Mouse (Mus musculus) forebrain, embryonic 15.5 days (tissue): ENCODE measurements around the gene Sez6l. TPM values are rescaled to one million over a fixed set of nuclear protein-coding genes. Genes with fewer than 3 reads are reported as not detected.

Experiments used
- ATAC-seq: fragments of 200-750 bp; cut with Nextera tagmentation; replicated peaks from 2 replicates; pipeline ENCODE4 v1.8.0; 2017; ENCODE audit warnings: mild to moderate bottlenecking, moderate TSS enrichment, moderate library complexity
- H3K27ac ChIP-seq: fragments of 300-500 bp; sonication (generic); replicated peaks from 2 replicates; pipeline ENCODE4 v1.5.1; 2015; ENCODE audit warnings: mild to moderate bottlenecking, inconsistent platforms
- H3K27me3 ChIP-seq: fragments of 300-500 bp; sonication (generic); 2 replicates; pipeline ENCODE4 v1.6.1; 2015; ENCODE audit warnings: inconsistent platforms
- H3K36me3 ChIP-seq: fragments of 300-500 bp; sonication (generic); 2 replicates; pipeline ENCODE4 v1.6.1; 2015; ENCODE audit warnings: mild to moderate bottlenecking, inconsistent platforms
- H3K4me1 ChIP-seq: fragments of 300-500 bp; sonication (generic); 2 replicates; pipeline ENCODE4 v1.6.1; 2015; ENCODE audit warnings: inconsistent platforms
- H3K4me2 ChIP-seq: fragments of 300-500 bp; sonication (generic); replicated peaks from 2 replicates; pipeline ENCODE4 v1.6.1; 2015; ENCODE audit warnings: mild to moderate bottlenecking, inconsistent platforms
- H3K4me3 ChIP-seq: fragments of 300-500 bp; sonication (generic); 2 replicates; pipeline ENCODE4 v1.5.1; 2015; ENCODE audit warnings: mild to moderate bottlenecking, inconsistent platforms
- H3K9ac ChIP-seq: fragments of 300-500 bp; sonication (generic); replicated peaks from 2 replicates; pipeline ENCODE4 v1.6.1; 2015; ENCODE audit warnings: mild to moderate bottlenecking, inconsistent platforms
- H3K9me3 ChIP-seq: fragments of 300-500 bp; sonication (generic); 2 replicates; pipeline ENCODE4 v1.6.1; 2016; ENCODE audit warnings: inconsistent platforms
- WGBS: fragments of 180-500 bp; shearing (Covaris S2); methylation state at CpG from one replicate; pipeline ENCODE4 v1.1.7; 2015; ENCODE audit warnings: mixed read lengths; 5-methylcytosine and 5-hydroxymethylcytosine counted together
- polyA plus RNA-seq: library from polyadenylated mRNA; unstranded; fragments of >200 nt; fragmentation: Nextera tagmentation; extraction: Ambion mirVana; gene quantifications from 2 replicates; pipeline ENCODE4 v1.2.1, GENCODE M21; 2015

Sez6l gene
- polyA plus RNA-seq, 1 experiment from 2014 or later, result 33.3 TPM

GRCm38 (mm10) chr5:112576361-112576992, 508 bp downstream of the Sez6l start:
- Histone ChIP-seq H3K4me2 (peak overlapping the region; percentile 56), H3K36me3 (no peaks in the 10 kb centered on the region), H3K9ac (peak overlapping the region; percentile 90), H3K9me3 (no peaks in the 10 kb centered on the region), H3K27me3 (no peaks in the 10 kb centered on the region), H3K27ac (peak overlapping the region; percentile 90), H3K4me1 (peaks cover 55% of the 10 kb centered on the region), H3K4me3 (peak overlapping the region; percentile 54)
- WGBS, result under 1% methylated on average over 48 of the region's 48 CpGs
- peak; percentile 12; the same call in 1 of the 2 replicates for ATAC-seq

GRCm38 (mm10) chr5:112575151-112575915, 1.7 kb downstream of the Sez6l start:
- peak overlapping the region; percentile 90 for H3K27ac ChIP-seq
- 4% methylated on average over 12 of the region's 12 CpGs for WGBS
- H3K36me3 ChIP-seq, result no peaks in the 10 kb centered on the region
- H3K9me3 ChIP-seq, result no peaks in the 10 kb centered on the region
- H3K4me3 ChIP-seq, result peak overlapping the region; percentile 54
- H3K27me3 ChIP-seq, result no peaks in the 10 kb centered on the region
- peaks cover 56% of the 10 kb centered on the region for H3K4me1 ChIP-seq
- peak overlapping the region; percentile 90 for H3K9ac ChIP-seq
- no peak for ATAC-seq
- H3K4me2 ChIP-seq, result peak overlapping the region; percentile 56

- peak overlapping the region; percentile 90 for H3K9ac ChIP-seq
- 6% methylated on average over 8 of the region's 8 CpGs for WGBS
- H3K4me1 ChIP-seq, result peaks cover 56% of the 10 kb centered on the region
- no peaks in the 10 kb centered on the region for H3K27me3 ChIP-seq
- H3K4me2 ChIP-seq, result peak overlapping the region; percentile 56
- peak overlapping the region; percentile 54 for H3K4me3 ChIP-seq
- no peaks in the 10 kb centered on the region for H3K36me3 ChIP-seq
- no peaks in the 10 kb centered on the region for H3K9me3 ChIP-seq
- H3K27ac ChIP-seq, result peak overlapping the region; percentile 63
- peak; percentile 64 for ATAC-seq
Observed at GRCm38 (mm10) chr5:112573916-112574315, 3.1 kb downstream of the Sez6l start.

GRCm38 (mm10) chr5:112572217-112572616, 4.8 kb downstream of the Sez6l start:
- Histone ChIP-seq H3K27me3 (no peaks in the 10 kb centered on the region), H3K4me1 (peaks cover 50% of the 10 kb centered on the region), H3K4me3 (no peak overlapping the region), H3K4me2 (no peak overlapping the region), H3K9me3 (no peaks in the 10 kb centered on the region), H3K27ac (no peak overlapping the region), H3K36me3 (no peaks in the 10 kb centered on the region), H3K9ac (no peak overlapping the region)
- ATAC-seq, result no peak
- WGBS, result 76% methylated on average over 2 of the region's 2 CpGs

GRCm38 (mm10) chr5:112565489-112565888, 11.5 kb downstream of the Sez6l start:
- WGBS, result 50% methylated on average over 8 of the region's 8 CpGs
- H3K27me3 ChIP-seq, result no peaks in the 10 kb centered on the region
- no peaks in the 10 kb centered on the region for H3K9me3 ChIP-seq
- H3K4me3 ChIP-seq, result no peak overlapping the region
- H3K9ac ChIP-seq, result no peak overlapping the region
- no peaks in the 10 kb centered on the region for H3K36me3 ChIP-seq
- 0 out of 2 replicates have a peak, but pooled peaks have one; percentile 26 for ATAC-seq
- no peak overlapping the region for H3K4me2 ChIP-seq
- peaks cover 50% of the 10 kb centered on the region for H3K4me1 ChIP-seq
- peak overlapping the region; percentile 64 for H3K27ac ChIP-seq

- Histone ChIP-seq H3K27me3 (no peaks in the 10 kb centered on the region), H3K4me1 (peaks cover 54% of the 10 kb centered on the region), H3K27ac (no peak overlapping the region), H3K9me3 (no peaks in the 10 kb centered on the region), H3K4me2 (no peak overlapping the region), H3K4me3 (no peak overlapping the region), H3K9ac (no peak overlapping the region), H3K36me3 (no peaks in the 10 kb centered on the region)
- no peak for ATAC-seq
- WGBS, result 86% methylated on average over 17 of the region's 17 CpGs
Observed at GRCm38 (mm10) chr5:112565083-112565482, 11.9 kb downstream of the Sez6l start.

GRCm38 (mm10) chr5:112560869-112561499, 16.0 kb downstream of the Sez6l start:
- no peaks in the 10 kb centered on the region for H3K27me3 ChIP-seq
- no peak overlapping the region for H3K4me3 ChIP-seq
- no peak overlapping the region; the same call in 1 of the 2 replicates for H3K4me2 ChIP-seq
- H3K4me1 ChIP-seq, result peaks cover 47% of the 10 kb centered on the region
- 0 out of 2 replicates have a peak, but pooled peaks cover 2% of the 10 kb centered on the region for H3K36me3 ChIP-seq
- 19% methylated on average over 15 of the region's 15 CpGs for WGBS
- no peak overlapping the region for H3K9ac ChIP-seq
- peak overlapping the region; percentile 48 for H3K27ac ChIP-seq
- peak; percentile 41 for ATAC-seq
- H3K9me3 ChIP-seq, result no peaks in the 10 kb centered on the region

GRCm38 (mm10) chr5:112560139-112560538, 16.8 kb downstream of the Sez6l start:
- no peak for ATAC-seq
- H3K27me3 ChIP-seq, result no peaks in the 10 kb centered on the region
- H3K36me3 ChIP-seq, result 0 out of 2 replicates have a peak, but pooled peaks cover 2% of the 10 kb centered on the region
- no peaks in the 10 kb centered on the region for H3K9me3 ChIP-seq
- H3K9ac ChIP-seq, result no peak overlapping the region
- H3K27ac ChIP-seq, result peak overlapping the region; percentile 48; the same call in 1 of the 2 replicates
- peaks cover 45% of the 10 kb centered on the region for H3K4me1 ChIP-seq
- 76% methylated on average over 16 of the region's 16 CpGs for WGBS
- H3K4me2 ChIP-seq, result no peak overlapping the region
- H3K4me3 ChIP-seq, result no peak overlapping the region

GRCm38 (mm10) chr5:112557396-112557795, 19.6 kb downstream of the Sez6l start:
- H3K9ac ChIP-seq, result no peak overlapping the region
- no peaks in the 10 kb centered on the region for H3K9me3 ChIP-seq
- H3K4me2 ChIP-seq, result no peak overlapping the region
- no peak overlapping the region for H3K4me3 ChIP-seq
- 0 out of 2 replicates have a peak, but pooled peaks cover 2% of the 10 kb centered on the region for H3K36me3 ChIP-seq
- 82% methylated on average over 4 of the region's 4 CpGs for WGBS
- no peaks in the 10 kb centered on the region for H3K27me3 ChIP-seq
- ATAC-seq, result no peak
- no peak overlapping the region for H3K27ac ChIP-seq
- peaks cover 53% of the 10 kb centered on the region for H3K4me1 ChIP-seq

- H3K27ac ChIP-seq, result no peak overlapping the region
- ATAC-seq, result no peak
- H3K4me3 ChIP-seq, result no peak overlapping the region
- H3K4me1 ChIP-seq, result peaks cover 53% of the 10 kb centered on the region
- no peak overlapping the region for H3K4me2 ChIP-seq
- H3K27me3 ChIP-seq, result no peaks in the 10 kb centered on the region
- no peak overlapping the region for H3K9ac ChIP-seq
- 77% methylated on average over 3 of the region's 3 CpGs for WGBS
- no peaks in the 10 kb centered on the region for H3K9me3 ChIP-seq
- H3K36me3 ChIP-seq, result 0 out of 2 replicates have a peak, but pooled peaks cover 2% of the 10 kb centered on the region
Observed at GRCm38 (mm10) chr5:112556640-112557039, 20.3 kb downstream of the Sez6l start.

GRCm38 (mm10) chr5:112554508-112554907, 22.5 kb downstream of the Sez6l start:
- Histone ChIP-seq H3K27me3 (no peaks in the 10 kb centered on the region), H3K4me1 (peaks cover 56% of the 10 kb centered on the region), H3K9ac (no peak overlapping the region), H3K4me3 (no peak overlapping the region), H3K36me3 (0 out of 2 replicates have a peak, but pooled peaks cover 2% of the 10 kb centered on the region), H3K27ac (no peak overlapping the region), H3K4me2 (no peak overlapping the region), H3K9me3 (no peaks in the 10 kb centered on the region)
- ATAC-seq, result no peak
- 70% methylated on average over 10 of the region's 10 CpGs for WGBS

GRCm38 (mm10) chr5:112552786-112553185, 24.2 kb downstream of the Sez6l start:
- no peak for ATAC-seq
- Histone ChIP-seq H3K27ac (peak overlapping the region; percentile 72; the same call in 1 of the 2 replicates), H3K4me2 (no peak overlapping the region), H3K27me3 (no peaks in the 10 kb centered on the region), H3K9ac (no peak overlapping the region), H3K9me3 (no peaks in the 10 kb centered on the region), H3K36me3 (no peaks in the 10 kb centered on the region), H3K4me1 (peaks cover 69% of the 10 kb centered on the region), H3K4me3 (no peak overlapping the region)
- WGBS, result 85% methylated on average over 15 of the region's 15 CpGs
